Mouse (Mus musculus) hematopoietic stem cell, adult 5-6 weeks (primary cell): ENCODE measurements around the gene Ghr. TPM values are rescaled to one million over a fixed set of nuclear protein-coding genes. Genes with fewer than 3 reads are reported as not detected.

Source experiments
- ATAC-seq, 2 experiments: fragments of 125-278 bp in 1 of 2; replicated peaks in 1 of 2; 2 replicates each; pipeline ENCODE4 v1.8.0; 2016 to 2017; ENCODE audit warnings: inconsistent platforms in 2 of 2, mild to moderate bottlenecking in 2 of 2, moderate number of reproducible peaks in 2 of 2, low read depth in 1 of 2, moderate TSS enrichment in 1 of 2; ENCODE audit not compliant: low FRiP score in 2 of 2, poor library complexity in 2 of 2, severe bottlenecking in 2 of 2, insufficient read depth in 1 of 2, low TSS enrichment in 1 of 2
- total RNA-seq: library from RNA; stranded (forward); fragments of 172-1452, 232-1000 nt; gene quantifications from 2 replicates; pipeline ENCODE4 v1.2.3, GENCODE M21; 2017

Gene Ghr
- total RNA-seq, 1 experiment from 2014 or later = 2.9 TPM

- no peak for ATAC-seq
Observed at GRCm38 (mm10) chr15:3563929-3564516, 19.3 kb downstream of the Ghr start.

GRCm38 (mm10) chr15:3563473-3563872 is 19.8 kb downstream of the Ghr start:
- ATAC-seq = no peak

GRCm38 (mm10) chr15:3558524-3558923 is 24.8 kb downstream of the Ghr start:
- no peak for ATAC-seq

DNA sequence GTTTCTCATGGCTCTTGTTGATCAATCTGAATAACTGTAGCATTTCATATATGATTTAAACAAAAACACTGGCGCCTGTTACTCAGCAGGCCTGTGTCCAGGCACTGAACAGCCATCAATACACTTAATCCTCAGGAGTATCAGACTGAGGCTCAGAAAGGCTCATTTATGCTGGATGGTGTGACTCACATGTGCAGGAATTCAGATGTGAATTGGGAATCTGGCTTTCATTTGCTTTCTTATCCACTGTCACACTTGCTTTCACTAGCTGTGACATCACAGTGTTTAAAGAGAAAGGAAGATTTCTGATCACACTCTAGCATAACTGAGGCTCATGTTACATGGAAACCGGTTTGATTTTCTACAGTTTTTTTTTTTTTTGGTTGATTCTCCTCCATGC is 39.0 kb downstream of the Ghr start:
- no peak for ATAC-seq

DNA sequence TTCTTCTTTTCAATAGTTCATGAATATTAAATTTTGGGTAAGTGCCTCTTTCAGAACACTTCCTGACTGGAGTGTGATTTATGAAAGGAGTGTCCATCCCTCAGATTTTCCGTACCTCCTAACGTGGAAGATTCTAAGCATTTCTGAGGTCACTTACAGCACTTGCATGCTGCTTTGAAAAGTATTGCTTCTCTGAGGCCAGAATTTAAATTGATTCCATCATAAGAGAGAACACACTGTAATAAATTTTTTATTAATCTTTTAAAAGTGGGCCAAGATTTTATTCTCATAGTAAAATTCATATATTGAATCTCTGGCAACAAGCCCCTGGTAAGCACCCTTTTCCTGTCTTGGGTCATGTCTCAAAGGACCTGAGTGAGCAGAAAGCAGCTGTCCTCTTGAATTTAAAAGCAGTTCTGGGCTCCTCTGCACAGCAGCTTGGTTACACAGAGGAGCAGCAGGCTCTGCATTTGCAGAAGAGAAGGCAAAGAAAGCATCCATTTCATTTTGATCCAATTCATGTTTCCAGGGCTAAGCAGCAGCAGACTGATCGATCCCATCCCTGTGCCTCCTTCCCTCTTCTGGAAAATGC is 46.9 kb downstream of the Ghr start:
- no peak for ATAC-seq

- ATAC-seq = no peak
Observed at GRCm38 (mm10) chr15:3514027-3514426, 69.3 kb downstream of the Ghr start.

DNA sequence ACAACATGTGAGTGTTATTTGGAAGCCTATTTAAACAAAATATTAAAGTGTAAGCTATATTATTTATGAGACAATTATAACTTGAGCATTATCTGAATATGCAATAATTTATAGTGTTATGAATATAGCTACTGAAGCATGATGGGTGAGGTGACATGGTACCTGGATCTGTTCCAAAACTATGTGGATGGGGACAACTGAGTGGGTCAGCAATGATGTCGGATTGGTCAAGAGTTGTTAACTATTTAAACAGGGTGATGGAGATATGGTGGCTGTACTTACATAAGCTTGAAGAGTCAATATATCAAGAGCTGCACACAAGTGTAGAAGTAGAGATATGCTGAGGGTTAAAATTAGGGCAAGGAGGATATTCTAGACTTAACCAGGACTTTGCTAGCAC is 70.9 kb downstream of the Ghr start:
- ATAC-seq = no peak

- no peak for ATAC-seq
Observed at GRCm38 (mm10) chr15:3511639-3512171, 71.6 kb downstream of the Ghr start.

DNA sequence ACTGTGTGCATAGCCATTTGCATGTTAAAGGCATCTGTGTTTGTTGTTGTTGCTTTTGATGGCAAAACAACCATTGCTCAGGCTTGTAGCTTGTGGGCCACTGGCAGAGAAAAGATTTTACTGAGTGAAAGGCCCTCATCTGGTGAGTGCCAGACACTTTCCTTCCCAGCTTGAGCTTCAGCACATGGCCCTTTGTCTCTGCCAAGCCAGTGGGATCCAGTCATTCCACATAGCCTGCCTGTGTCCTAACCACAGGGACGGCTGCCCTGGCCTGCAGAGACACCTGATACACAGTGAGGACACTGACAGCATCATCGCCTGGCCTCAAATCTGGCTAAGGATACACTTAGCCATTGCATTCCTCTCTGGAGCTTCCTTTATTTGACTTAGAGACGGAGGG is 74.2 kb downstream of the Ghr start:
- no peak for ATAC-seq

DNA sequence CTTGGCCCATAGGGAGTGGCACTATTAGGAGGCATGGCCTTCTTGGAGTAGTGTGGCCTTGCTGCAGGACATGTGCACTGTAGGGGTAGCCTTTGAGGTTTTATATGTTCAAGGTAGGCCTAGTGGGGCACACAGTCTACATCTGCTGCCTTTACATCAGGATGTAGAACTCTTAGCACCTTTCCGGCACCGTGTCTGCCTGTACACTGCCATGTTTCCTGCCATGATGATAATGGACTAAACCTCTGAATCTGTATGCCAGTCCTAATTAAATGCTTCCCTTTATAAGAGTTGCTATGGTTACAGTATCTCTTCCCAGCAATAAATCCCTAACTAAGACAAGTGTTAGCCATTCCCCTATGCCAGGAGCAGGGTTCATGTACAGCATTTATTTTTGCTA is 76.0 kb downstream of the Ghr start:
- no peak for ATAC-seq

GRCm38 (mm10) chr15:3504700-3505099 is 78.6 kb downstream of the Ghr start:
- ATAC-seq = no peak

DNA sequence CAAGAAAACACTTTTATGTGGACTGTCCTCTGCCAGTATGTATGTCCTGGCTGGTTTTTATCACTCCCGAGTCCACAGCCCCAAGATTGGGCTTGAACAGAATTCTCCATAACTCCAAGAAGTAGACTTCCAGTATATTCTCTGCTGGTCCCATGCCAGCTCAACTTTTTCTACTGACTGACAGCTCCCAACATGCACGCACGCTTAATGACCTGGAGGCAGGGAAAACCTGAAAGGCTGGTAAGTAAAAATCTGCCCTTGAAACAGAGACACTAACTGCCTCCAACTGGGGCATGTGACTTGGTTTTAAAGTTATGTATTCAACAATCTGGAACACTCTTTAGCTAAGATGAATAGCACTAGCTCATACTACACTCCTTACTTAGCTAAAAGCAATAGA is 81.6 kb downstream of the Ghr start:
- no peak for ATAC-seq

- no peak for ATAC-seq
Observed at GRCm38 (mm10) chr15:3499020-3499419, 84.3 kb downstream of the Ghr start.

DNA sequence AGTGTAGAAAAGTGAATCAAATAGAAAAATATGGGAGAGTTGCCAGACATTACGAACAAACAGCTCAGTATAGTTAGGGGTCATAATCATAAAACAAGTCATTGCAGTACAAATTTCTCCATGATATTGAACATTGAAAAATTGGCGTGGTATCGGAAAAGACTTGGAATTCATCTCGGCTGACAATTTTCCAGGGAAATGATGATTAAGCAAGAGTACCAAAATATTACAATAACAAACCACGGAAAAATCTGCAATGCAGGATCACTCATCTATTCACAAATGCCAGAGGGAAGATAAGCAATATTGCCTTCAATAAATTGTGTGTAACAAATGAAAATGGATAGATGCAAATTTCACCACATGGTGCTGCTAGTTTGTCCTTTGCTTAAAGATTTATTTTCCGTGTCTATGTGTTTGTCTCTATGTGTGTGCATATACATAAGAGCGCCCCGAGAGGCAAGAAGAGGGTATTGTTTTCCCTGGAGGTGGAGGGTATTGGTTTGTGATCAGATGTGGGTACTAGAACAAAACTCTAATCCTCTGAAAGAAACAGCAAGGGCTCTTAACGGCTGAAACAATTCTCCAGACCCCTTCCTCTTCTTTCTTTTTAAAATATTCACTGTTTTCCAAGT is 85.2 kb downstream of the Ghr start:
- no peak for ATAC-seq

- ATAC-seq = no peak
Observed at GRCm38 (mm10) chr15:3490868-3491267, 92.4 kb downstream of the Ghr start.

DNA sequence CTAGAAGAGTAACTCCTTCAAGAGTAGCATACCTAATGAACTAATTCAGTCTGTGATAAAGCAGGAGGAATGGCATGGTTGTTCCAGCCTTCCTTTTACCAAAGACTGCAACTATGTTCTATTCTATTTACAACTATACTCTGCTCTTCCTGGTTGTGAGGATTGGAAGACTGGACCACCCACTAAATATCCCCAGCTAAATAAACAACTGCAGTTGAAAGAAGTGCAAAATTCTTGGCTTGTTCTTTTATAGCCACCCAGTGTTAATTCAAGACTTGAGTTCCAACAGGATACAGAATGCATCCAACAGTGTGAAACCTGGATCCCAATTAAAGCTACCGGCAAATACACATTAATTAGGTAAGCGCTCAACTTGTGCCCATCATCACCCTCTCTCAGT is 93.3 kb downstream of the Ghr start:
- no peak for ATAC-seq

- no peak for ATAC-seq
Observed at GRCm38 (mm10) chr15:3489180-3489579, 94.1 kb downstream of the Ghr start.

GRCm38 (mm10) chr15:3488601-3489000 is 94.7 kb downstream of the Ghr start:
- no peak for ATAC-seq

DNA sequence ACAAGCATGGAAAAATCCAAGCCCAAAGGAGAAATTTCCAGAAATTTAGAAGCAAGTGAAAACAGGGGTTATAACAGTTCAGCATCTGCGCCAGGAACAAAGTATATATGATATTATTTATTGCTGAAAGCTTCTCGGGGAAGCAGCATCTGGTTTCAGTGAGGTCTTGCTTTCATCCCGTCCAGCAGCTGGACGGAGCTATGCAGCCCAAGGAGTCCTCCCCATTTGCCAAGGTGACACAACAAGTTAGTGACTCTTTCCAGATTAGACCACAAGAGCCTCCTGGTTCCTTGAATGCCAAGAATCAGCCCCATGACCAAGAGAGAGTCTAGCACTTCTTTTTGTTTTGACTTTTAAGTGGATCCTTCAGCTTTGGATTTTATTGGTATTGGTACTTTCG is 96.6 kb downstream of the Ghr start:
- no peak for ATAC-seq
